Mouse (Mus musculus) forebrain, embryonic 14.5 days (tissue): ENCODE measurements around the gene Cdk14. TPM values are rescaled to one million over a fixed set of nuclear protein-coding genes. Genes with fewer than 3 reads are reported as not detected.
"Not testable (repeated sequence)": the region's sequence is repeated elsewhere in the genome, so short reads cannot be mapped to it uniquely, and the experiment has no call there.

Source experiments
- ATAC-seq: fragments of 200-750 bp; cut with Nextera tagmentation; 2 replicates; pipeline ENCODE4 v1.8.0; 2017; ENCODE audit warnings: mild to moderate bottlenecking, moderate library complexity
- DNase-seq: peaks from one replicate; pipeline ENCODE4 v3.0.0-alpha.2; 2015; ENCODE audit warnings: low spot score
- H3K27ac ChIP-seq: fragments of 300-500 bp; sonication (generic); 2 replicates; pipeline ENCODE4 v1.5.1; 2014; ENCODE audit warnings: low read depth, mild to moderate bottlenecking, control low read depth, low read length, moderate library complexity
- H3K27me3 ChIP-seq: fragments of 300-500 bp; sonication (generic); replicated peaks from 2 replicates; pipeline ENCODE4 v1.6.1; 2014; ENCODE audit warnings: low read length, control low read depth, mixed read lengths; ENCODE audit not compliant: control insufficient read depth, insufficient read depth
- H3K36me3 ChIP-seq: fragments of 300-500 bp; sonication (generic); 2 replicates; pipeline ENCODE4 v1.6.1; 2014; ENCODE audit warnings: low read length, control low read depth; ENCODE audit not compliant: control insufficient read depth, insufficient read depth
- H3K4me1 ChIP-seq: fragments of 300-500 bp; sonication (generic); 2 replicates; pipeline ENCODE4 v1.6.1; 2014; ENCODE audit warnings: antibody characterized with exemption, low read length, control low read depth; ENCODE audit not compliant: control insufficient read depth, insufficient read depth
- H3K4me2 ChIP-seq: fragments of 300-500 bp; sonication (generic); 2 replicates; pipeline ENCODE4 v1.6.1; 2014; ENCODE audit warnings: mild to moderate bottlenecking, control low read depth, low read length
- H3K4me3 ChIP-seq: fragments of 300-500 bp; sonication (generic); 2 replicates; pipeline ENCODE4 v1.5.1; 2014; ENCODE audit warnings: low read depth, low read length, control low read depth
- H3K9ac ChIP-seq: fragments of 300-500 bp; sonication (generic); 2 replicates; pipeline ENCODE4 v1.6.1; 2014; ENCODE audit warnings: mild to moderate bottlenecking, low read length, control low read depth, moderate library complexity
- H3K9me3 ChIP-seq: fragments of 300-500 bp; sonication (generic); replicated peaks from 2 replicates; pipeline ENCODE4 v1.6.1; 2016; ENCODE audit warnings: low read length, control low read depth, mixed read lengths; ENCODE audit not compliant: control insufficient read depth
- WGBS: fragments of 180-500 bp; shearing (Covaris S2); extraction: QIAGEN DNeasy Blood & Tissue Kit; methylation state at CpG from one replicate; pipeline ENCODE4 v1.1.7; 2014; 5-methylcytosine and 5-hydroxymethylcytosine counted together
- polyA plus RNA-seq: library from polyadenylated mRNA; unstranded; fragments of >200 nt; fragmentation: Nextera tagmentation; extraction: Ambion mirVana; gene quantifications from 2 replicates; pipeline ENCODE4 v1.2.1, GENCODE M21; 2014

Gene Cdk14
- polyA plus RNA-seq, 1 experiment from 2014 or later = 26.6 TPM

DNA sequence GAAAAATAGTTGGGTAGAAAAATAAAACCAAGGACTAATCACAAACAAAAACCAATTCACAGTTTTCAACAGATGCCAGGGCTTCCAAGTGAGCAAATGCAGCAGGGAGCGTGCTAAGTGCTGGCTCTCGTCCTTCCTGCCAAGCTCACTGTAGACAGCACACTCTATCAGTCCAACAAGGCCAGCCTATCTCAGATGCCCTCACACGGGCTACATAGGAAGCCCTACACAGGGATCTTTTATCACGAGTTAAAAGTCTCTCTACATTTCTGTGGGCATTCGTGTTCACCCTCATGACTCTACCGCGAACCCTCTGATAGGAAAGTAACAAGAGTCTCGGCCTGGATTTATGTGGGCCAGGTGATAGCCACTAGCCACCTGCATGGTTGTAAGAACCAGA, 78.5 kb downstream of the Cdk14 start:
- peak overlapping the region; percentile 15; the same call in 1 of the 2 replicates for H3K27ac ChIP-seq
- no peaks in the 10 kb centered on the region for H3K9me3 ChIP-seq
- DNase-seq = peak; percentile 44

GRCm38 (mm10) chr5:5333916-5334315, 86.2 kb downstream of the Cdk14 start:
- WGBS = 97% methylated on average over 8 of the region's 8 CpGs
- H3K4me1 ChIP-seq = no peaks in the 10 kb centered on the region
- no peaks in the 10 kb centered on the region for H3K27me3 ChIP-seq
- ATAC-seq (no peak), DNase-seq (no peak)
- H3K9ac ChIP-seq = no peak overlapping the region
- no peak overlapping the region for H3K4me2 ChIP-seq
- no peak overlapping the region for H3K4me3 ChIP-seq
- no peak overlapping the region for H3K27ac ChIP-seq
- H3K36me3 ChIP-seq = no peaks in the 10 kb centered on the region
- H3K9me3 ChIP-seq = no peaks in the 10 kb centered on the region

More for the DNA sequence above, 78.5 kb downstream of the Cdk14 start:
- H3K27me3 ChIP-seq = no peaks in the 10 kb centered on the region
- no peak for ATAC-seq
- H3K4me3 ChIP-seq = no peak overlapping the region
- 68% methylated on average over 8 of the region's 8 CpGs for WGBS
- H3K4me2 ChIP-seq = no peak overlapping the region
- no peaks in the 10 kb centered on the region for H3K36me3 ChIP-seq
- peaks cover 27% of the 10 kb centered on the region for H3K4me1 ChIP-seq
- H3K9ac ChIP-seq = no peak overlapping the region

DNA sequence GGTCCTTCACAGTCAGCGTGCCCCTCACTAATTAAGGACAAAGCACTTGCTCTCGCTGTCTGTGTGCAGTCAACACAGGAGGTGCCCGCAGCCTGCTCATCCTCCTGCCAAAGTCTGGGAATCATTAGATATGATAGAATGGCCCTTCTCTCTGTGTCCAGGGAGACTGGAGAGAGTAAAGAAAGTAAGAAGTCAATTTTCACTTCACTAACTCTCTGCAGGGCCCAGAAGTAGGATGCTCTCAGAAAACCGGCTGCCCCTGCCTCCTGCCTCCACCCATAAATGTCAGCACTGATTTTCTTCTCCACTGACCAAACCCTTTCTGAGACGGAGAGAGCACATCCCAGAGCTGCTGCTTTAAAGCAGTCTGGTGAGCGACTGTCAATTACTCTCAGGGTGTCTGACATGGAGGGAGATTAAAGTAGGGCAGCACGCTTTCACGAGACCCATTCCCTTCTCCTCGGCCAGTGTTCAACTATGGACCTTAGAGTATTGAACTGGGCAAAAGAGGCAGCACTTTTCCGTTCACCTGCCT, 89.1 kb downstream of the Cdk14 start:
- H3K27ac ChIP-seq = no peak overlapping the region
- no peak overlapping the region for H3K9ac ChIP-seq
- no peak overlapping the region for H3K4me3 ChIP-seq
- H3K4me2 ChIP-seq = no peak overlapping the region
- ATAC-seq (no peak), DNase-seq (no peak)
- H3K9me3 ChIP-seq = no peaks in the 10 kb centered on the region
- WGBS = 73% methylated on average over 10 of the region's 10 CpGs
- H3K36me3 ChIP-seq = no peaks in the 10 kb centered on the region
- no peaks in the 10 kb centered on the region for H3K27me3 ChIP-seq
- no peaks in the 10 kb centered on the region for H3K4me1 ChIP-seq

DNA sequence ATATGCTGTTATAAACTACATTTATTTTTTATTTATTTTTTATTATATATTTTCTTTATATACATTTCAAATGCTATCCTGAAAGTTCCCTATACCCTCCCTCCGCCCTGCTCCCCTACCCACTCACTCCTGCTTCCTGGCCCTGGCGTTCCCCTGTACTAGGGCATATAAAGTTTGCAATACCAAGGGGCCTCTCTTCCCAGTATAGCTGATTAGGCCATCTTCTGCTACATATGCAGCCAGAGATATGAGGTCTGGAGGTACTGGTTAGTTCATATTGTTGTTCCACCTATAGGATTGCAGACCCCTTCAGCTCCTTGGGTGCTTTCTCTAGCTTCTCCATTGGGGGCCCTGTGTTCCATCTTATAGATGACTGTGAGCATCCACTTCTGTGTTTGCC, 91.1 kb downstream of the Cdk14 start:
- not testable (repeated sequence) for H3K9me3 ChIP-seq, H3K4me3 ChIP-seq, H3K36me3 ChIP-seq, H3K27ac ChIP-seq, H3K4me2 ChIP-seq, H3K9ac ChIP-seq, ATAC-seq, H3K27me3 ChIP-seq, H3K4me1 ChIP-seq, DNase-seq
- 96% methylated on average over 2 of the region's 2 CpGs for WGBS

DNA sequence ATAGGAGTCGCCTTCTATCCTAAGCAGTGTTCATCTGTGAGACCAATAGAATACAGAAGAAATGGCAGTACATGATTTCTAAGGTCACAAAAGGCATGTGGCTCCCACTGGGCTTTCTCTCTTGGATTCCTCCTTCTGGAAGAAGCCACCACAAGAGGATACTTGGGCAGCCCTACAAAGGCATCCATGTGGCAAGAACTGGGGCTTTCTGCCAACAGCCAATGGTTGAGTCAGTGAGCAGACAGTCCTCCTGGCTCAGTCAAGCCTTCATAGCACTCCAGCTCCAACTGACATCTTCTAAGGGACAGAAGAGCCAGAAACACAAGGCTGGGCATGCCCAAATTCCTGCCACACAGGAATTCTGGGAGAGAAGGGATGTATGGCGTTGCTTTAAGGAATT, 93.4 kb downstream of the Cdk14 start:
- H3K27ac ChIP-seq = no peak overlapping the region
- ATAC-seq = no peak
- no peaks in the 10 kb centered on the region for H3K4me1 ChIP-seq
- H3K4me2 ChIP-seq = no peak overlapping the region
- DNase-seq = no peak
- 89% methylated on average over 2 of the region's 2 CpGs for WGBS
- no peaks in the 10 kb centered on the region for H3K9me3 ChIP-seq
- no peak overlapping the region for H3K9ac ChIP-seq
- no peaks in the 10 kb centered on the region for H3K36me3 ChIP-seq
- no peaks in the 10 kb centered on the region for H3K27me3 ChIP-seq
- H3K4me3 ChIP-seq = no peak overlapping the region

GRCm38 (mm10) chr5:5322699-5323098, 97.4 kb downstream of the Cdk14 start:
- DNase-seq = no peak
- Histone ChIP-seq H3K4me3 (no peak overlapping the region), H3K9ac (no peak overlapping the region), H3K27me3 (no peaks in the 10 kb centered on the region), H3K4me2 (no peak overlapping the region), H3K27ac (no peak overlapping the region), H3K4me1 (no peaks in the 10 kb centered on the region), H3K36me3 (no peaks in the 10 kb centered on the region), H3K9me3 (no peaks in the 10 kb centered on the region)
- WGBS = 93% methylated on average over 8 of the region's 8 CpGs
- no peak for ATAC-seq

DNA sequence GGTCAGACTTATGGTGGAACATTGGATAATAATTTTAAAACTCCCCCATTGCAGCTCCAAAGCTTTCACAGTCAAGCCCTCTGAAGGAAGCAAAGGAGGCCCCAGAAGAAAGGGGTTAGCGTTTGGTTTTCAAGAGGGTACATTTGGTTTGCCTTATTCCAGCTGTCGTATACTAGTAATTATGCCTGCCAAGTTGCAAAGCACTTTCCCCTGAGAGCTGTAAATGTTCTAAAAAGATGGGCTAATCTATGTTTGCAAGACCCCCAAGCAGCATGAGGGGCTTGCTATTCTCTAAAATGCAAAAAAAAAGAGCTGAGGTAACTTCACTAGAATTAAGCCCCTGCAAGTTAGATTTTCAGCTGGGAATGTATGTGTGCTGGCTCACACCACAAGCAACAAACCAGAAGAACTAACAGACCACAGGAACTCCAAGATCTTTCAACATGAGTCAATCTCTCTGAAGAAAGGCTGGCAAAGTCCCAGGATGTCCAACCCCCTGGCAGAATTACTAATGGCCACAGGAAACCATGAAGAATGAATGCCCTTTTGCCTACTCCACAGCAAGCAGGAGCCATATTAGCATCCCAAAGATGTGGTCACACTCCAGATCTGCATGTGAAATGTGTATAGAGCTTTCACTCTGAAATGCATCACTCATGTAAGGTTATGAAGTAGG, 99.5 kb downstream of the Cdk14 start:
- ATAC-seq = peak; percentile 42; the same call in 1 of the 2 replicates
- Histone ChIP-seq H3K36me3 (no peaks in the 10 kb centered on the region), H3K27ac (no peak overlapping the region), H3K4me3 (no peak overlapping the region), H3K9me3 (no peaks in the 10 kb centered on the region), H3K4me2 (no peak overlapping the region), H3K9ac (no peak overlapping the region), H3K4me1 (no peaks in the 10 kb centered on the region), H3K27me3 (no peaks in the 10 kb centered on the region)
- peak; percentile 38 for DNase-seq
- WGBS = 61% methylated on average over 2 of the region's 2 CpGs

- Histone ChIP-seq H3K27ac (no peak overlapping the region), H3K27me3 (no peaks in the 10 kb centered on the region)
- WGBS = 87% methylated on average over 8 of the region's 8 CpGs
Measured at GRCm38 (mm10) chr5:5319824-5320505, 100.1 kb downstream of the Cdk14 start.

DNA sequence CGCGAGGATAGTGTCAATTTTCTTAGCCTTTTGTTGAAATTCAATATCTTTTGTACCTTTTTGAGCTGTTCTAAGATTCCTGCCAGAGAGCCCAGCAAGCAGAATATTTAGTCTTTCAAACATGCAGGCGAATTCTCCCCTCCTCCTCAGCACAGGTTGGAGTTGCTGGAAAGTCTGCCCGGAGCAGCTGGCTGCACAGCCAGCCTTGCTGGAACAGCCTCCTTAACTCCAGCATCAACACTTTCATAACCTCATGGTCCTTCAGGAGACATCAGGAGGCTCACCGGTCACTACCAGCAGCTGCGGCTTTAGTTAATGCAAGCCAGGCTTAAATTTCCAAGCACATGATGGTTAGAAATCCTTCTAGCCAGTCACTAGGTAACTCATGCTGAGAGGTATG, 105.8 kb downstream of the Cdk14 start:
- no peak overlapping the region for H3K27ac ChIP-seq
- H3K9me3 ChIP-seq = no peaks in the 10 kb centered on the region

More at GRCm38 (mm10) chr5:5319824-5320505, 100.1 kb downstream of the Cdk14 start:
- no peak for DNase-seq
- Histone ChIP-seq H3K9me3 (no peaks in the 10 kb centered on the region), H3K4me1 (no peaks in the 10 kb centered on the region), H3K36me3 (no peaks in the 10 kb centered on the region), H3K9ac (no peak overlapping the region), H3K4me2 (no peak overlapping the region), H3K4me3 (no peak overlapping the region)
- ATAC-seq = no peak

More for the DNA sequence above, 105.8 kb downstream of the Cdk14 start:
- no peaks in the 10 kb centered on the region for H3K27me3 ChIP-seq
- no peak overlapping the region for H3K4me3 ChIP-seq
- WGBS = 70% methylated on average over 6 of the region's 6 CpGs
- no peak overlapping the region for H3K9ac ChIP-seq
- DNase-seq (no peak), ATAC-seq (no peak)
- H3K4me2 ChIP-seq = no peak overlapping the region
- H3K36me3 ChIP-seq = no peaks in the 10 kb centered on the region
- peaks cover 2% of the 10 kb centered on the region; the same call in 1 of the 2 replicates for H3K4me1 ChIP-seq
